Mouse (Mus musculus): Measurements from ENCODE around the gene Gm42791. TPM values are rescaled to one million over a fixed set of nuclear protein-coding genes. Genes with fewer than 3 reads are reported as not detected.

Gm42791 gene
- total RNA-seq, 2 experiments from 2014 or later = 10.8 TPM; not detected in 1

- peak; percentile 97 for ATAC-seq (replicated peaks; ENCODE audit: low FRiP score, low TSS enrichment, poor library complexity, severe bottlenecking)
Measured at GRCm38 (mm10) chr5:148935071-148935821, 59.7 kb downstream of the Gm42791 start.

GRCm38 (mm10) chr5:148934457-148934856 lies 60.5 kb downstream of the Gm42791 start:
- no peak for ATAC-seq (replicated peaks; ENCODE audit: low FRiP score, low TSS enrichment, poor library complexity, severe bottlenecking)

GRCm38 (mm10) chr5:148933767-148934166 lies 61.2 kb downstream of the Gm42791 start:
- ATAC-seq (replicated peaks; ENCODE audit: low FRiP score, low TSS enrichment, poor library complexity, severe bottlenecking) = no peak

GRCm38 (mm10) chr5:148931301-148931700 lies 63.6 kb downstream of the Gm42791 start:
- ATAC-seq (replicated peaks; ENCODE audit: low FRiP score, low TSS enrichment, poor library complexity, severe bottlenecking) = no peak

- ATAC-seq (replicated peaks; ENCODE audit: low FRiP score, low TSS enrichment, poor library complexity, severe bottlenecking) = peak; percentile 62
Measured at GRCm38 (mm10) chr5:148929116-148929449, 65.9 kb downstream of the Gm42791 start, which contains the start of gene Katnal1. Gene Katnal1 (minus strand): TSS chr5:148929320.

GRCm38 (mm10) chr5:148928382-148929115 lies 66.4 kb downstream of the Gm42791 start:
- ATAC-seq (replicated peaks; ENCODE audit: low FRiP score, low TSS enrichment, poor library complexity, severe bottlenecking) = peak; percentile 89

GRCm38 (mm10) chr5:148927717-148928223 lies 67.2 kb downstream of the Gm42791 start:
- ATAC-seq (replicated peaks; ENCODE audit: low FRiP score, low TSS enrichment, poor library complexity, severe bottlenecking) = no peak

- ATAC-seq (replicated peaks; ENCODE audit: low FRiP score, low TSS enrichment, poor library complexity, severe bottlenecking) = no peak
Measured at GRCm38 (mm10) chr5:148924586-148924985, 70.4 kb downstream of the Gm42791 start.

GRCm38 (mm10) chr5:148924051-148924450 lies 70.9 kb downstream of the Gm42791 start:
- no peak for ATAC-seq (replicated peaks; ENCODE audit: low FRiP score, low TSS enrichment, poor library complexity, severe bottlenecking)

- ATAC-seq (replicated peaks; ENCODE audit: low FRiP score, low TSS enrichment, poor library complexity, severe bottlenecking) = no peak
Measured at GRCm38 (mm10) chr5:148923408-148923807, 71.5 kb downstream of the Gm42791 start.

GRCm38 (mm10) chr5:148922773-148923172 lies 72.2 kb downstream of the Gm42791 start:
- no peak for ATAC-seq (replicated peaks; ENCODE audit: low FRiP score, low TSS enrichment, poor library complexity, severe bottlenecking)

GRCm38 (mm10) chr5:148918049-148918448 lies 76.9 kb downstream of the Gm42791 start:
- 0 out of 2 replicates have a peak, but pooled peaks have one; percentile 24 for ATAC-seq (replicated peaks; ENCODE audit: low FRiP score, low TSS enrichment, poor library complexity, severe bottlenecking)

- ATAC-seq (replicated peaks; ENCODE audit: low FRiP score, low TSS enrichment, poor library complexity, severe bottlenecking) = no peak
Measured at GRCm38 (mm10) chr5:148916775-148917174, 78.2 kb downstream of the Gm42791 start.

- no peak for ATAC-seq (replicated peaks; ENCODE audit: low FRiP score, low TSS enrichment, poor library complexity, severe bottlenecking)
Measured at GRCm38 (mm10) chr5:148912262-148912661, 82.7 kb downstream of the Gm42791 start.

GRCm38 (mm10) chr5:148910066-148910465 lies 84.9 kb downstream of the Gm42791 start:
- ATAC-seq (replicated peaks; ENCODE audit: low FRiP score, low TSS enrichment, poor library complexity, severe bottlenecking) = no peak

- no peak for ATAC-seq (replicated peaks; ENCODE audit: low FRiP score, low TSS enrichment, poor library complexity, severe bottlenecking)
Measured at GRCm38 (mm10) chr5:148909402-148909801, 85.5 kb downstream of the Gm42791 start.

- ATAC-seq (replicated peaks; ENCODE audit: low FRiP score, low TSS enrichment, poor library complexity, severe bottlenecking) = no peak
Measured at GRCm38 (mm10) chr5:148909057-148909395, 85.9 kb downstream of the Gm42791 start.

- peak; percentile 7; the same call in 1 of the 2 replicates for ATAC-seq (replicated peaks; ENCODE audit: low FRiP score, low TSS enrichment, poor library complexity, severe bottlenecking)
Measured at GRCm38 (mm10) chr5:148908191-148909056, 86.5 kb downstream of the Gm42791 start.

GRCm38 (mm10) chr5:148906305-148906704 lies 88.6 kb downstream of the Gm42791 start:
- 0 out of 2 replicates have a peak, but pooled peaks have one; percentile 19 for ATAC-seq (replicated peaks; ENCODE audit: low FRiP score, low TSS enrichment, poor library complexity, severe bottlenecking)

- no peak for ATAC-seq (replicated peaks; ENCODE audit: low FRiP score, low TSS enrichment, poor library complexity, severe bottlenecking)
Measured at GRCm38 (mm10) chr5:148904846-148905245, 90.1 kb downstream of the Gm42791 start.

Measured in megakaryocyte-erythroid progenitor cell, adult 5-6 weeks (primary cell).